Mouse (Mus musculus) CH12.LX (cell line): Measurements from ENCODE around the gene Fads3. TPM values are rescaled to one million over a fixed set of nuclear protein-coding genes. Genes with fewer than 3 reads are reported as not detected.

ENCODE experiments used
- DNase-seq: peaks from one replicate; pipeline ENCODE4 v3.0.0-alpha.2; 2013; ENCODE audit errors: extremely low read depth
- H3K27ac ChIP-seq: 2 replicates; pipeline ENCODE4 v1.5.1; 2012; ENCODE audit warnings: low read depth, mild to moderate bottlenecking, control low read depth, moderate library complexity; ENCODE audit not compliant: insufficient read depth
- H3K27me3 ChIP-seq: replicated peaks from 2 replicates; pipeline ENCODE3; 2012; ENCODE audit warnings: inconsistent platforms
- H3K36me3 ChIP-seq, 2 experiments: replicated peaks in 1 of 2; 2 replicates each; pipeline versions ENCODE3 to v1.6.1; 2012; ENCODE audit warnings: inconsistent platforms in 1 of 2, low read length in 1 of 2, mild to moderate bottlenecking in 1 of 2, mixed read lengths in 1 of 2, moderate library complexity in 1 of 2; ENCODE audit not compliant: control insufficient read depth in 1 of 2, insufficient read depth in 1 of 2
- H3K4me1 ChIP-seq, 2 experiments: 2 replicates each; pipeline ENCODE4 v1.6.1; 2012; ENCODE audit warnings: inconsistent platforms in 1 of 2, moderate library complexity in 1 of 2; ENCODE audit not compliant: insufficient read depth in 2 of 2, control insufficient read depth in 1 of 2
- H3K4me2 ChIP-seq: 2 replicates; pipeline ENCODE4 v1.6.1; 2012; ENCODE audit warnings: low read depth, mild to moderate bottlenecking, control low read depth; ENCODE audit not compliant: poor library complexity, insufficient read depth, severe bottlenecking
- H3K4me3 ChIP-seq, 3 experiments: fragments of 150-350 bp in 1 of 3; sonication (generic) in 1 of 3; replicated peaks in 1 of 3; 2 replicates each; pipeline versions ENCODE3 to v1.5.1; 2011 to 2012; ENCODE audit warnings: low read depth in 2 of 3, low read length in 2 of 3, mild to moderate bottlenecking in 2 of 3, moderate library complexity in 2 of 3, control low read depth in 1 of 3, improper control_type of control experiment in 1 of 3, inconsistent platforms in 1 of 3, mixed read lengths in 1 of 3; ENCODE audit not compliant: poor library complexity in 1 of 3
- H3K79me2 ChIP-seq: replicated peaks from 2 replicates; pipeline ENCODE4 v1.6.1; 2012; ENCODE audit warnings: mild to moderate bottlenecking, moderate library complexity; ENCODE audit not compliant: control insufficient read depth, poor library complexity, insufficient read depth, severe bottlenecking; ENCODE audit errors: extremely low read depth
- H3K9ac ChIP-seq: 2 replicates; pipeline ENCODE4 v1.6.1; 2012; ENCODE audit warnings: low read depth, mild to moderate bottlenecking, control low read depth, moderate library complexity; ENCODE audit not compliant: insufficient read depth
- H3K9me3 ChIP-seq: replicated peaks from 2 replicates; pipeline ENCODE3; 2012; ENCODE audit warnings: low read length, inconsistent platforms, mixed read lengths
- BHLHE40 ChIP-seq: IDR thresholded peaks from 2 replicates; pipeline ENCODE4 v1.6.1; 2011; ENCODE audit warnings: mild to moderate bottlenecking, low read depth, low read length, improper control_type of control experiment
- CHD2 ChIP-seq: IDR thresholded peaks from 2 replicates; pipeline ENCODE4 v1.6.1; 2011; ENCODE audit warnings: low read length, improper control_type of control experiment
- CTCF ChIP-seq, 2 experiments: IDR thresholded peaks in 1 of 2; conservative IDR thresholded peaks in 1 of 2; 2 replicates each; pipeline ENCODE4 v1.5.1; 2011 to 2012; ENCODE audit warnings: low read depth in 2 of 2, low read length in 2 of 2, improper control_type of control experiment in 1 of 2, inconsistent platforms in 1 of 2, mild to moderate bottlenecking in 1 of 2, moderate library complexity in 1 of 2
- ELF1 ChIP-seq: IDR thresholded peaks from 2 replicates; pipeline ENCODE4 v1.6.1; 2014; ENCODE audit warnings: low read depth, mild to moderate bottlenecking, inconsistent platforms, low read length, improper control_type of control experiment
- EP300 ChIP-seq: IDR thresholded peaks from 2 replicates; pipeline ENCODE4 v1.6.1; 2011; ENCODE audit warnings: low read length, improper control_type of control experiment
- GABPA ChIP-seq: IDR thresholded peaks from 2 replicates; pipeline ENCODE4 v1.6.1; 2012; ENCODE audit warnings: low read depth, low read length, improper control_type of control experiment, inconsistent platforms; ENCODE audit not compliant: insufficient replicate concordance
- JUN ChIP-seq: IDR thresholded peaks from 2 replicates; pipeline ENCODE4 v1.6.1; 2011; ENCODE audit warnings: low read depth, mild to moderate bottlenecking, low read length, improper control_type of control experiment, moderate library complexity; ENCODE audit not compliant: insufficient read depth
- JUND ChIP-seq: conservative IDR thresholded peaks from 2 replicates; pipeline ENCODE4 v1.6.1; 2011; ENCODE audit warnings: low read depth, low read length, improper control_type of control experiment
- KAT2A ChIP-seq: IDR thresholded peaks from 2 replicates; pipeline ENCODE4 v1.6.1; 2012; ENCODE audit warnings: low read length, improper control_type of control experiment, inconsistent platforms; ENCODE audit not compliant: insufficient replicate concordance
- MAZ ChIP-seq: IDR thresholded peaks from 2 replicates; pipeline ENCODE4 v1.6.1; 2012; ENCODE audit warnings: low read depth, mild to moderate bottlenecking, inconsistent platforms, low read length, improper control_type of control experiment, moderate library complexity
- MXI1 ChIP-seq: IDR thresholded peaks from 2 replicates; pipeline ENCODE4 v1.6.1; 2011; ENCODE audit warnings: mild to moderate bottlenecking, low read depth, low read length, improper control_type of control experiment
- NELFE ChIP-seq: IDR thresholded peaks from 2 replicates; pipeline ENCODE4 v1.6.1; 2011; ENCODE audit warnings: low read depth, low read length, improper control_type of control experiment
- PAX5 ChIP-seq: IDR thresholded peaks from 2 replicates; pipeline ENCODE4 v1.6.1; 2012; ENCODE audit warnings: low read length, inconsistent platforms, mixed read lengths
- POLR2A ChIP-seq: IDR thresholded peaks from 2 replicates; pipeline ENCODE4 v1.6.1; 2011; ENCODE audit warnings: low read depth, mild to moderate bottlenecking, improper control_type of control experiment, low read length
- POLR2AphosphoS2 ChIP-seq: IDR thresholded peaks from 2 replicates; pipeline ENCODE4 v1.6.1; 2011; ENCODE audit warnings: low read depth, low read length, improper control_type of control experiment
- RAD21 ChIP-seq: IDR thresholded peaks from 2 replicates; pipeline ENCODE4 v1.6.1; 2011; ENCODE audit warnings: low read depth, mild to moderate bottlenecking, low read length, improper control_type of control experiment, moderate library complexity
- SMC3 ChIP-seq: IDR thresholded peaks from 2 replicates; pipeline ENCODE4 v1.6.1; 2011; ENCODE audit warnings: low read depth, low read length, improper control_type of control experiment
- TCF12 ChIP-seq: IDR thresholded peaks from 2 replicates; pipeline ENCODE4 v1.6.1; 2014; ENCODE audit warnings: low read depth, mild to moderate bottlenecking, inconsistent platforms, low read length, improper control_type of control experiment
- UBTF ChIP-seq: IDR thresholded peaks from 2 replicates; pipeline ENCODE4 v1.6.1; 2012; ENCODE audit warnings: low read depth, mild to moderate bottlenecking, inconsistent platforms, low read length, improper control_type of control experiment, moderate library complexity
- ZC3H11A ChIP-seq: IDR thresholded peaks from 2 replicates; pipeline ENCODE4 v1.6.1; 2012; ENCODE audit warnings: low read depth, mild to moderate bottlenecking, inconsistent platforms, low read length, improper control_type of control experiment
- dilution Hi-C: fragments of 300-500 bp; cut with MboI; formaldehyde crosslinking; loops from 2 replicates; pipeline ENCODE4 v1.14.3; 2020; ENCODE audit warnings: low sequenced_read_pairs; ENCODE audit not compliant: extremely low pct_unique_long_range_greater_than_20kb, extremely low pct_ligation_motif_present
- in situ Hi-C: fragments of 300-500 bp; cut with MboI; formaldehyde crosslinking; loops from 3 replicates; pipeline ENCODE4 v1.14.3; 2019; ENCODE audit warnings: low sequenced_read_pairs, low pct_ligation_motif_present, low pct_unique_long_range_greater_than_20kb, mixed read lengths
- polyA plus RNA-seq: library from polyadenylated mRNA; unstranded; fragments of >175 nt; gene quantifications from 2 replicates; pipeline ENCODE4 v1.2.1, GENCODE M21; 2012; ENCODE audit warnings: low read depth; ENCODE audit not compliant: insufficient read length
- total RNA-seq, 2 experiments: library from RNA; depleted of rRNA; stranded (reverse); fragments of 300-350 nt in 1 of 2; fragments of >200 nt in 1 of 2; gene quantifications; 2 replicates each; pipeline ENCODE4 v1.2.3; 2012 to 2014

The Fads3 gene
- total and polyA plus RNA-seq, 3 experiments: 0.29 to 1.1 TPM; not detected in 1

DNA sequence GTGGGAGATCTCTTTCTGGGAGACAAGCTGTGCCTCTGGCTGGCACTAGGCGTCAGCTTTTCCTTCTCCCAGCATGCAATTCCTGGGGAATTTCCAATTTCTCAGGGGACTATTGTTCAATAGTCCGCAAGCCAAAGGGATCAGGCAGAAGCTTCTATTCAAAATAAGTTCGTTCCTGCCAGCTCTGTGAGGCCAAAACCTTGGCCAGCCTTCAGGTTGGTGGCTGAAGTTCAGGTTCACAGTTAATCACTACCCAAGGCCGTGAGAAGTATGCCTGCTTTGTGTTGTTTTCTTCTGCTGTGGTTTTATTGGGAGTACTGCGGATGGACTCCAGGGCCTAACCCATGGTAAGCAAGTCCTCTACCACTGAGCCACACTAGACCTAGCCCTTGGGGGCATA, 29.8 kb downstream of the Fads3 start:
- Histone ChIP-seq H3K9me3 (peaks cover 18% of the 10 kb centered on the region), H3K4me1 (peaks cover 3 to 35% of the 10 kb centered on the region in 2 experiments; a peak in 2 of 4 replicates), H3K27ac (no peak overlapping the region), H3K27me3 (no peaks in the 10 kb centered on the region), H3K4me2 (no peak overlapping the region), H3K36me3 (no peaks in the 10 kb centered on the region), H3K4me3 (no peak overlapping the region), H3K9ac (no peak overlapping the region), H3K79me2 (no peaks in the 10 kb centered on the region)
- dilution Hi-C loops: no loop called here
- DNase-seq: no peak
- in situ Hi-C loops: no loop called here
- TF ChIP-seq POLR2A: no peak
- no peak for TF ChIP-seq JUND
- no peak for TF ChIP-seq UBTF
- no peak for TF ChIP-seq MXI1
- TF ChIP-seq CTCF (conservative IDR thresholded peaks at IDR 0.05 in 1 of 2, IDR thresholded peaks at IDR 0.05 in 1 of 2; ENCODE audit: low read depth in 2 of 2, low read length in 2 of 2): no peak
- no peak for TF ChIP-seq NELFE
- TF ChIP-seq JUN: no peak
- no peak for TF ChIP-seq GABPA
- no peak for TF ChIP-seq POLR2AphosphoS2
- no peak for TF ChIP-seq MAZ
- no peak for TF ChIP-seq CHD2

GRCm38 (mm10) chr19:10071892-10072291, 30.5 kb downstream of the Fads3 start:
- H3K9ac ChIP-seq: no peak overlapping the region
- H3K27me3 ChIP-seq: no peaks in the 10 kb centered on the region
- DNase-seq: peak; percentile 57
- dilution Hi-C loops (no loop called here), in situ Hi-C loops (no loop called here)
- H3K27ac ChIP-seq: no peak overlapping the region
- H3K4me1 ChIP-seq: peaks cover 3 to 28% of the 10 kb centered on the region in 2 experiments; a peak in 2 of 4 replicates
- H3K4me2 ChIP-seq: no peak overlapping the region
- TF ChIP-seq TCF12 (no peak; the same call in 1 of the 2 replicates), PAX5 (no peak), EP300 (peak; percentile 16; the same call in 1 of the 2 replicates), ELF1 (no peak), JUND (no peak), BHLHE40 (peak; percentile 64), KAT2A (no peak), ZC3H11A (no peak), RAD21 (no peak), SMC3 (no peak)
- H3K36me3 ChIP-seq: no peaks in the 10 kb centered on the region
- H3K9me3 ChIP-seq: peaks cover 18% of the 10 kb centered on the region
- H3K4me3 ChIP-seq: no peak overlapping the region
- H3K79me2 ChIP-seq: no peaks in the 10 kb centered on the region
